Mouse (Mus musculus): Measurements from ENCODE around the gene T2. TPM values are rescaled to one million over a fixed set of nuclear protein-coding genes. Genes with fewer than 3 reads are reported as not detected.

Gene T2
- polyA plus RNA-seq, 1 experiment from 2014 or later = 0.31 TPM

DNA sequence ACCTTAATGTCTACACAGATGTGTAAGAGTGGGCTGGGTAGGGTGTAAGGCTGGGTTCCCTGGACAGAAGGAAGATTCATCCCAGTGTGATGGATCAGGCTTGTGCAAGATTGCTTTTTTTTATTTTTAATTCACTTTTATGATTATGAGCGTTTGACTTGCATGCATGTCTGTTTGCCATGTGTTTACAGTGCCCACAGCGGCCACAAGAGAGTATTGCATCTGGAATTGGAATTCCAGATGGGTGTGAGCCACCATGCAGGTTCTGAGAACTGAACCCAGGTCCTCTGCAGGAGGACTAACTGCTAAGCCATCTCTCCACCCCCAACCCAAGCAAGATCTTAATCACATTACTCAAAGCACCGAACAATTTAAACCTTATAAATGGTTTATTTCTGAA is 88.3 kb downstream of the T2 start:
- Histone ChIP-seq H3K4me3 (replicated peaks; ENCODE audit: low read length) (no peak overlapping the region), H3K9ac (no peak overlapping the region), H3K4me2 (replicated peaks) (no peak overlapping the region), H3K27me3 (ENCODE audit: control insufficient read depth, insufficient read depth, low read length) (peaks cover 15% of the 10 kb centered on the region), H3K9me3 (ENCODE audit: control insufficient read depth, low read length) (no peaks in the 10 kb centered on the region), H3K27ac (no peak overlapping the region), H3K4me1 (replicated peaks; ENCODE audit: control insufficient read depth, insufficient read depth, low read length) (no peaks in the 10 kb centered on the region), H3K36me3 (replicated peaks; ENCODE audit: control insufficient read depth, insufficient read depth) (no peaks in the 10 kb centered on the region)
- DNase-seq (ENCODE audit: low spot score) (no peak), ATAC-seq (ENCODE audit: low FRiP score) (no peak)
- WGBS = 64% methylated on average over 3 of the region's 3 CpGs

GRCm38 (mm10) chr17:8447676-8448192 is 91.9 kb downstream of the T2 start:
- H3K27ac ChIP-seq = no peak overlapping the region
- WGBS = 32% methylated on average over 9 of the region's 9 CpGs
- H3K4me3 ChIP-seq (replicated peaks; ENCODE audit: low read length) = no peak overlapping the region
- no peaks in the 10 kb centered on the region for H3K4me1 ChIP-seq (replicated peaks; ENCODE audit: control insufficient read depth, insufficient read depth, low read length)
- H3K9ac ChIP-seq = no peak overlapping the region
- DNase-seq (ENCODE audit: low spot score) (no peak), ATAC-seq (ENCODE audit: low FRiP score) (no peak)
- no peaks in the 10 kb centered on the region for H3K27me3 ChIP-seq (ENCODE audit: control insufficient read depth, insufficient read depth, low read length)
- H3K36me3 ChIP-seq (replicated peaks; ENCODE audit: control insufficient read depth, insufficient read depth) = no peaks in the 10 kb centered on the region
- no peak overlapping the region for H3K4me2 ChIP-seq (replicated peaks)
- no peaks in the 10 kb centered on the region for H3K9me3 ChIP-seq (ENCODE audit: control insufficient read depth, low read length)

- Histone ChIP-seq H3K27ac (no peak overlapping the region), H3K36me3 (replicated peaks; ENCODE audit: control insufficient read depth, insufficient read depth) (no peaks in the 10 kb centered on the region), H3K4me1 (replicated peaks; ENCODE audit: control insufficient read depth, insufficient read depth, low read length) (no peaks in the 10 kb centered on the region), H3K4me2 (replicated peaks) (no peak overlapping the region), H3K9ac (no peak overlapping the region), H3K27me3 (ENCODE audit: control insufficient read depth, insufficient read depth, low read length) (no peaks in the 10 kb centered on the region), H3K9me3 (ENCODE audit: control insufficient read depth, low read length) (no peaks in the 10 kb centered on the region), H3K4me3 (replicated peaks; ENCODE audit: low read length) (no peak overlapping the region)
- DNase-seq (ENCODE audit: low spot score) = no peak
- ATAC-seq (ENCODE audit: low FRiP score) = no peak
- WGBS = 74% methylated on average over 3 of the region's 3 CpGs
Observed at GRCm38 (mm10) chr17:8448324-8448723, 92.5 kb downstream of the T2 start.

- Histone ChIP-seq H3K9me3 (ENCODE audit: control insufficient read depth, low read length) (no peaks in the 10 kb centered on the region), H3K9ac (no peak overlapping the region), H3K4me3 (replicated peaks; ENCODE audit: low read length) (no peak overlapping the region), H3K27me3 (ENCODE audit: control insufficient read depth, insufficient read depth, low read length) (no peaks in the 10 kb centered on the region), H3K36me3 (replicated peaks; ENCODE audit: control insufficient read depth, insufficient read depth) (no peaks in the 10 kb centered on the region), H3K4me1 (replicated peaks; ENCODE audit: control insufficient read depth, insufficient read depth, low read length) (0 out of 2 replicates have a peak, but pooled peaks cover 6% of the 10 kb centered on the region), H3K27ac (no peak overlapping the region), H3K4me2 (replicated peaks) (no peak overlapping the region)
- DNase-seq (ENCODE audit: low spot score) (no peak), ATAC-seq (ENCODE audit: low FRiP score) (no peak)
- WGBS = 61% methylated on average over 6 of the region's 6 CpGs
Observed at GRCm38 (mm10) chr17:8455196-8455595, 99.4 kb downstream of the T2 start.

DNA sequence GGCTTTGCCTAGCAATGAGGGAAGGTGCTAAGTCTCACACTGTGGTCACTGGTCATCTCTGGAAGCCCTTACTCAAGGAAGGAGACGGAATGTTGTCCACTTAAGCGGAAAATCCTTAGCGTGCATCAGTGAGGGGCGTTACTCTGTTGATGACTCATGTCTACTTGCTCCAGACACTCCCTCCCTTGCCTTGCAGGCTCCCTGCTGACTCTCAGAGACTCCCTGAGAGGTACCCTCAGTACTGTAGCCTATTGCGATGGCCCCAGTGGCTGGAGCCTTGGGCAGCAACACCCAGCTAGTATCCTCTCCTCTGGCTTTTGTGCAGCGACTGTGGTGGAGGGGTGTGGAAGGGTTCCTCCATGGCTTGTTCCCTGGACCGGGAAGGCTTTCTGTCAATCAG is 99.8 kb downstream of the T2 start:
- DNase-seq (ENCODE audit: low spot score) = no peak
- WGBS = 69% methylated on average over 7 of the region's 7 CpGs
- ATAC-seq (ENCODE audit: low FRiP score) = no peak
- Histone ChIP-seq H3K27ac (no peak overlapping the region), H3K9ac (no peak overlapping the region), H3K4me1 (replicated peaks; ENCODE audit: control insufficient read depth, insufficient read depth, low read length) (0 out of 2 replicates have a peak, but pooled peaks cover 6% of the 10 kb centered on the region), H3K27me3 (ENCODE audit: control insufficient read depth, insufficient read depth, low read length) (no peaks in the 10 kb centered on the region), H3K9me3 (ENCODE audit: control insufficient read depth, low read length) (no peaks in the 10 kb centered on the region), H3K4me2 (replicated peaks) (no peak overlapping the region), H3K4me3 (replicated peaks; ENCODE audit: low read length) (no peak overlapping the region), H3K36me3 (replicated peaks; ENCODE audit: control insufficient read depth, insufficient read depth) (no peaks in the 10 kb centered on the region)

DNA sequence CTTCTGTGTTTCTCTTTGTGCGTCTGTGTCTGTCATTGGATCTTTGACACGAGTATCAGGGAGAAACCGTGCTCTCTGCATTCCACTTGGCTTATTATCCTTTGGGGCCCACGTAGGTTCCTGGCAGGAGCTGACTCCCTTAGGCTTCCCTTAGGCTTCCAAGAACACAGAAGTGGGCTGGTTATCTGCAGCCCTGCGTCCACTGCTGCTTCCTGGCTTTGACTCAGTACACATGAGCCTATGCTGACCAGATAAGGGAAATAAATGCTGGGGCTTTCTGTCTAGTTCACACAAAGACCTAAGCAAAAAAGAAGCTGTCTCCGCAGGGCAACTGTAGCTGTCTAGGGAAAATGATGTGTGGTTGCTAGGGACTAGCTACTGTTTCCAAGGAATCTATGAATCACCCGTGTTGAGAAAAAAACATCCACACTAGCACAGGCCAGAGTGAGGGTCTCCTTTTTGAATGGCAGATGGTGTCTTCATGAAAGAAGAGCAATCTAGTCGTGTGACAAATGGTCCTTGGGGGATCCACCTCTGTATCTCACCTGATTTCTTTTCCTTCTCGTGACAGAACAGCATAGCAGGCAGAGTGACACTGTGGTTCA is 101.2 kb downstream of the T2 start:
- peak overlapping the region; percentile 62 for H3K27ac ChIP-seq
- no peaks in the 10 kb centered on the region for H3K9me3 ChIP-seq (ENCODE audit: control insufficient read depth, low read length)
- no peaks in the 10 kb centered on the region for H3K36me3 ChIP-seq (replicated peaks; ENCODE audit: control insufficient read depth, insufficient read depth)
- ATAC-seq (ENCODE audit: low FRiP score) (no peak), DNase-seq (ENCODE audit: low spot score) (no peak)
- H3K4me1 ChIP-seq (replicated peaks; ENCODE audit: control insufficient read depth, insufficient read depth, low read length) = 0 out of 2 replicates have a peak, but pooled peaks cover 6% of the 10 kb centered on the region
- H3K4me2 ChIP-seq (replicated peaks) = no peak overlapping the region
- 0 out of 2 replicates have a peak overlapping the region, but pooled peaks have one; percentile 24 for H3K9ac ChIP-seq
- no peaks in the 10 kb centered on the region for H3K27me3 ChIP-seq (ENCODE audit: control insufficient read depth, insufficient read depth, low read length)
- H3K4me3 ChIP-seq (replicated peaks; ENCODE audit: low read length) = no peak overlapping the region
- WGBS = 31% methylated on average over 9 of the region's 9 CpGs

- 0 out of 2 replicates have a peak, but pooled peaks cover 6% of the 10 kb centered on the region for H3K4me1 ChIP-seq (replicated peaks; ENCODE audit: control insufficient read depth, insufficient read depth, low read length)
- no peak overlapping the region for H3K27ac ChIP-seq
- no peak overlapping the region for H3K9ac ChIP-seq
- no peak overlapping the region for H3K4me2 ChIP-seq (replicated peaks)
- DNase-seq (ENCODE audit: low spot score) (peak; percentile 70), ATAC-seq (ENCODE audit: low FRiP score) (no peak)
- no peak overlapping the region for H3K4me3 ChIP-seq (replicated peaks; ENCODE audit: low read length)
- H3K9me3 ChIP-seq (ENCODE audit: control insufficient read depth, low read length) = no peaks in the 10 kb centered on the region
- H3K27me3 ChIP-seq (ENCODE audit: control insufficient read depth, insufficient read depth, low read length) = no peaks in the 10 kb centered on the region; the same call in 1 of the 2 replicates
- no peaks in the 10 kb centered on the region for H3K36me3 ChIP-seq (replicated peaks; ENCODE audit: control insufficient read depth, insufficient read depth)
- 8% methylated on average over 4 of the region's 4 CpGs for WGBS
Observed at GRCm38 (mm10) chr17:8461568-8461967, 105.8 kb downstream of the T2 start.

GRCm38 (mm10) chr17:8463482-8464128 is 107.8 kb downstream of the T2 start:
- Histone ChIP-seq H3K4me1 (replicated peaks; ENCODE audit: control insufficient read depth, insufficient read depth, low read length) (no peaks in the 10 kb centered on the region), H3K9ac (no peak overlapping the region), H3K4me3 (replicated peaks; ENCODE audit: low read length) (no peak overlapping the region), H3K4me2 (replicated peaks) (no peak overlapping the region), H3K36me3 (replicated peaks; ENCODE audit: control insufficient read depth, insufficient read depth) (no peaks in the 10 kb centered on the region), H3K27me3 (ENCODE audit: control insufficient read depth, insufficient read depth, low read length) (no peaks in the 10 kb centered on the region; the same call in 1 of the 2 replicates), H3K27ac (no peak overlapping the region), H3K9me3 (ENCODE audit: control insufficient read depth, low read length) (no peaks in the 10 kb centered on the region)
- ATAC-seq (ENCODE audit: low FRiP score) (peak; percentile 78), DNase-seq (ENCODE audit: low spot score) (peak; percentile 97)
- WGBS = 25% methylated on average over 9 of the region's 9 CpGs

GRCm38 (mm10) chr17:8467771-8468170 is 112.0 kb downstream of the T2 start:
- Histone ChIP-seq H3K9ac (no peak overlapping the region), H3K4me1 (replicated peaks; ENCODE audit: control insufficient read depth, insufficient read depth, low read length) (no peaks in the 10 kb centered on the region), H3K36me3 (replicated peaks; ENCODE audit: control insufficient read depth, insufficient read depth) (no peaks in the 10 kb centered on the region), H3K27ac (no peak overlapping the region), H3K9me3 (ENCODE audit: control insufficient read depth, low read length) (no peaks in the 10 kb centered on the region), H3K4me3 (replicated peaks; ENCODE audit: low read length) (no peak overlapping the region), H3K27me3 (ENCODE audit: control insufficient read depth, insufficient read depth, low read length) (no peaks in the 10 kb centered on the region), H3K4me2 (replicated peaks) (no peak overlapping the region)
- WGBS = 91% methylated on average over 3 of the region's 3 CpGs
- DNase-seq (ENCODE audit: low spot score) (no peak), ATAC-seq (ENCODE audit: low FRiP score) (no peak)
